Mouse (Mus musculus) embryo, embryonic 9.5 days (tissue): ENCODE results near the gene Fbrsl1.

Experiments
- DNase-seq: peaks from one replicate; pipeline ENCODE4 v3.0.0-alpha.2; 2017; ENCODE audit errors: extremely low spot score

Fbrsl1 gene

DNA sequence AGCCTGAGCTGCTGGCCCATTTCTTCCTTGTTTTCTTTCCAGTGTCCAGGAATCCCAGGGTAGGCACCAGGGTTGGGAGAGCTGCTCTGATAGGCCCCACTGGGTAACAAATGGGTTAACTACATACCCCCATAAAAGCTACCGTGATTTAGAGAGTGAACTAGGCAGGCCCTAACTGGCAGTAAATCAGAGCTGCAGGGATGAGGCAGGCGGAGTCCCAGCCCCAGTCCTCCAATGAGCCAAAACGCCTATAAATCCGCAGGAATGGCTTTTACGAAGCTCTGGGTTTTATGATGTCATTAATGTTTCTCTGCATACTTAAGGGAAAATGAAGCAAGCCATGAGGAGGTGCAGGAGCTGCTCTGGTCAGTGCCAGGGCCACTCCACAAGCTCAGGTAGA is 33.3 kb downstream of the Fbrsl1 start:
- DNase-seq = no peak

DNA sequence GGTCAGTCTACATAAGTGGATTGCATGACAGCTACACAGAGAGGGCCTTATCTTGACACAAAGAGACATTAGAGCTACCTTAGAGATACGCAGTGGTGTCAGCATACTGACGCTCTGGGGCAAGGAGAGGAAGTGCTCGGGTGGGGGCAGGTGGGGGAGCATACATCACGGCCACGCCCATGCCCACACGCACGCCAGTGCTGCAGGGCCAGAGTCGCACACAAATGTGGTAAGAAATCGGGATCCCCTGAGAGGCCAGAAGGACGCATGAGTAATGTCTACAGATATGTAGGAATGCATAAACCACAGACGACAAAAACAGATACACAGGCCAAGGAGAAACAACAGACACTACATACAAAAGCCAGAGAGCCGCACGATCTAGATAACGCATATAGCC is 35.3 kb downstream of the Fbrsl1 start:
- no peak for DNase-seq

DNA sequence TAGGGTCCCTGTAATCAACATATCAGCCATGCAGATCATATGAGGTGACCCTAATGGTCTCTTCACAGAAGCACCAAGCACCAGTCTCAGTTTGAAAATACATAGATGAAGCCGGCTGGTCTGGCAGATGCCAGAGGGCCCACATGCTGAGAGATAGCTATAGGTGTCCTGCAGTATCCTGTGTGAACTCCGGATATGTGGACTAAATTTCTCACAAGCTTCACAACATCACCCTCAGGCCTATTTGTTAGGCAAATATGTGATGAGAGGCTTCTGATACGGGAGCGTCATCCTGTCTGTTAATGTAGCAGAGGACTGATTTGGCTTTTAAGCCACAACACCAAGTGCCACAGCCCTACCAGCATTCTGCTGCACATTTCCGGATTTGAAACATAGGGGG is 37.9 kb downstream of the Fbrsl1 start:
- no peak for DNase-seq

DNA sequence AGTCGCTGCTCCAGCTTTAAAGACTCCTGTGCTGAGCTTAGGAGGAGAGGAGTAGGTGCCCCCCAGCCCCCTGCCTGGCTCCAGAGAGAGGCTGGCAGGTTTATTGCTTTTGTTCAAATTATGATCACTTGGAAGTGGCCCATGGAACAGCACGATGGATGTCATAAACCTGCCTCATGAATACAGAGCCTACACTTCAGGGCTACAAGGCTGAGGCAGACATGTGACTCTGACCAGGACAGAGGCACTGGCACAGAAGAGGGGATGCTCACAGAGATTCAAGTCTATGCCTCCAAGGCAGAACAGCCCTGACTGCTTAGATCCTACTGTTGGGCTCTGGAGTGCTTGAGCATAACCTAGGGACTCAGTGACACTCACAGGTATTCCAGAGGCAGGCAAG is 39.3 kb downstream of the Fbrsl1 start:
- no peak for DNase-seq

DNA sequence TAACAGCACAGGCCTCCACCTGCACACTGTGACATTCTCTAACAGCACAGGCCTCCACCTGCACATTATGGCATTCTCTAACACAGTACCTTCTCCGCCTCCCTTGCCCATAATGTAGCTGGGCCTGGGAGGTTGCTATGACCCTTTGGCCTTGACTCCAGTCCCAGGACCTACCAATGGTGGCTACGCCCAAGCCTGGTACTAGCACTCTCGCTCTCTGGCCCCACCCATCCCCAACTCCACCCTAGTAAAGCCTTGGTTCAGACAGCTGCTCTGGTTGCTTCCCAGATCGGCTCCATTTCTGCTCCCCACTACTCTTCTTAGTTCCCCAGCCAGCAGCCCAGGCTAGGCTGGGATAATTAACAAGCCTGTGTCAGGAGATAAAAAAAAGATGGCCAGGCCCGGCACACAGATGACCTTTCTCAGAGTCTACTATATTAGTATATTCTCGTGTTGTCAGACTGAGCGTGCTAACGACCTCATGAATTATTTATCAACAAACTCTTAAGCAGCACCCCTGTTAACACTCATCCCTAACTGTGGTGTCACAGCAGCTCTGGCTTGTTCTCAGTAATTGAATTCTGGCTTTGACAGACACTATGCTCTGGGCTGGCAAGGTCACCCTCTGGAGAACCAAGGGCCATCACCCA is 42.1 kb downstream of the Fbrsl1 start:
- DNase-seq = no peak

DNA sequence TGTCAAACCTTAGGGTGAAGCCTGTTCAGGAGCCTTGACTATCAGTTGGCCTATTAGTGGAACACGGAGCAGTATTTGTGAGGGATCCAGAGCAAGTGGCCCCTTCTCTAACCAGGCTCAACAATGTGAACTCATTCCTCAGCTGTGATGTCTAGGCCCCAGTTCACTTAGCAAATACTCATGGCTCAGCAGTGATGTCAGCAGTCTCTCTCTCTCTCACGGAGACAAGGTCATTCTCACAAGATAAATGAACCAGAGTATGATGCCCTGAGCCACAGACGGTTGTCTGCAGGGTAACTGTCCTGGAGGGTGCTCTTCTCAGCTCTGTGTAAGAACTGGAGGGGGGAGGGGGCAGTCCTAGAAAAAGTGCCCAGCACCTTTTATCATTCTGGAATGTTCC is 44.4 kb downstream of the Fbrsl1 start:
- DNase-seq = no peak

DNA sequence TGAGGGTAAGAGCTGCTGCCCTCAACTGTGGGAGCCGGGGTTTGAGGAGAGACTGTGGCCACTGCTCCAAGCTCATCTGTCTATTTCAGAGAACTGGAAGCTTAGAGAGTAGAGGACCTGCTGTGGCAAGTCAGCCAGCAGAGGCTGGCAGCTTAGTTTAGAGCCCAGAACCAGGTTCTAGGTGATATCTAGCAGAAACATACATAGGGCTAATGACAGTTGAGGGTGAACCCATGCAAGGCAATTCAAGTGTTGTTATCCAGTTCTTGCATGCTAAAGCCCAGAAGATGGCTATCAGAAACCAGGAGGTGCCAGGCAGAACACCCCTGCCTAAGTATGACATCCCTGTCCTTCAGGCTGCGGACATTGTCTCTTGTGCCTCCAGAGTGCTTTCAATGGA is 45.7 kb downstream of the Fbrsl1 start:
- DNase-seq = no peak

DNA sequence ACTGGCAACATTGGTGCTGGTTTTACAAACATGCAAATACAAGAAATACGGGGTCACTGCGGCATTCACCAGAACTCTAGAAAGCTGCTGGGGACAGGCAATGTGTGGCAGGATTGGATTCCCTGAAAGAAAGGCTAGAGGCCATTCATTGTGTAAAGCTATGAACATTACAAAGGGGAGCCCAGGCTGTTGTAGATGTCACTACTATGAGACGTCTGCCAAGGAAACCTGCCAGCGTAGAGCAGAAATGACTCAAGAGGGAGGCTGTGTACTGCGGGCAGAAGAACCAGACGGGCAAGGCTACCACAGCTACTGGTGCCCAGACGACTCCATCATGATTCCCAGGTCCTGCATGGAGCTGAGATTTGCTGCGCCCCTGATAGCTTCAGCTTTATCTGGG is 47.2 kb downstream of the Fbrsl1 start:
- no peak for DNase-seq

DNA sequence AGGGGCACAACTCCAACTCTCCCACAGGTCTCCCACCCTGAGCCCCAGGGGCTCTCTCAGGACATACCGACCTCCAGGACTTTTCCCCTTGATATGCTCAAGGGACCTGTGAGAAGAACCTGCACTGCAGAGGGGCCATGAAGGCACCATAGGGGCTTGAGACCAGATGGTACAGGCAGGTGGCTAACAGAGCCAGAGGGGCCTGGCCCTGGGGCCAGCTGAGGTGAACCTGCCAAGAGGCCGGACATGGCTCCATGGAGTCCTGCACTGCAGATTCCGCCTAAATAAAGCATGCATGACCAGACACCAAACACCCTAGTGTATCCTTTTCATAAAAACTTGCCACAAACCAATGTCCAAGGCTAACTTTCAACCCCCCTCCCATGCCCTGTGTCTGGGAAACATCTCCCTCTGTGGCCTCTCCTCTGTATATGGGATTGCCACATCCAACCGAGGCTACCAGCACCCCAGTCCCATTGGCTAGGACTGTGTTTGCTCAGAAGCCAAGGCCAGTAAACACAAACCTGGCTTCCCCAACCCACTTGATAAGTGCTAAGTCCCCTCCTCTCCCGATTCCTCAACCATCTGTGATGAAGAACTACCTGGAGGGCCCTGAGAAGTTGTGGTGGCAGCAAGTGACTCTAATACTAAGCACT is 53.2 kb downstream of the Fbrsl1 start:
- no peak for DNase-seq

DNA sequence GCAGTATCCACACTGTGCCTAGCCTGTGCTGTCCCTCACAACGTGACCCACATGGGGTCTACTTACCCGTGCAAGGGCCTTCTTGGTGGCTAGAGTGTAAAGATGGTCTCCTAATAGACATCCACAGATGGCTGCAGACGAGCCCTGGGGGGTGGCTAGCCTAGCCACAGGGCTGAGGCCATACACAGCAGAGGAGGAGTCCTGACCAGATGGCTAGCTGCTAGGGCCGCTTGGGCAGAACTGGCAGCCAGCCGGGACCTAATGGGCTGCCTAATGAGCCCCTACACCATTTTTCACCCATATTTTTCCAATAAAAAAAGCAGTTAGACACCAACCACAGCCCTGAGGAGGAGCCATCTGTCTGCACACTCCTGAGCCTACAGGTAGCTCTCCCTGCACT is 55.6 kb downstream of the Fbrsl1 start:
- no peak for DNase-seq

DNA sequence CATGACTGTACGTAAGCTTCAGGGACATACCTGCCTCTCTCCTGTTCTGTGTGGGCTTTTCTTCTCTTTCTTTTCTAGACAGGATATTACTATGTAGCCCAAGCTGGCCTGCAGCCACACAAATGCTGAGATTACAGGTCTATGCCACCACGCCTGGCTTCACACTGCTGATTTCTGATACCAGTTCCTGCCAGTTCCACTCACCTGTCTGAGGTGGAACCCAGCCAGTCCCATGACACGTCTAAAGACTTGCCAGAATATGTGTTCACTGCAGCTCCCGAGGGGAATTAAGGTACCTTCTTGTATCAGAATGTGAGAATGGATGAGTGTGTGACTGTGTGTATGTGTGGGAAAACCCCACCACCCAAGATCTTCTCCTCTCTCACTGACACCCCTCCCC is 57.7 kb downstream of the Fbrsl1 start:
- no peak for DNase-seq

DNA sequence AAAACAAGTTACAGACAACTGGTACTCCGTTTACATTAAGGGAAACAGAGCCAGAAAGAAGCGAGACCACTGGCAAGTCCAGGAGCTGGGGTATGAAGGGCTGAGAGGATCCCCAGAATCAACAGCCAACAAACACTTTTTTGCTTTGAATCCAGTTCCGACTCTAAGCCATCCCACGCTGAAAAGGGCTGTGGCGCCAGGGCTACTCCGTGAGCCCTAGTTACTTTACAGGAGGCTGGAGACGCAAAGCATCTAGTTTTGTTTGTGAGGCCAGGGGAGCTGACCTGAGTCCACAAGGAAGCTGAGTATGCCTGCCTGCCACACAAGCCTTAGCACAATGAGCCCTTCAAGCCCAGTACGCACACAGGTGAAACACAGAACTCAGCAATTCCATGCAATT is 61.0 kb downstream of the Fbrsl1 start:
- no peak for DNase-seq

DNA sequence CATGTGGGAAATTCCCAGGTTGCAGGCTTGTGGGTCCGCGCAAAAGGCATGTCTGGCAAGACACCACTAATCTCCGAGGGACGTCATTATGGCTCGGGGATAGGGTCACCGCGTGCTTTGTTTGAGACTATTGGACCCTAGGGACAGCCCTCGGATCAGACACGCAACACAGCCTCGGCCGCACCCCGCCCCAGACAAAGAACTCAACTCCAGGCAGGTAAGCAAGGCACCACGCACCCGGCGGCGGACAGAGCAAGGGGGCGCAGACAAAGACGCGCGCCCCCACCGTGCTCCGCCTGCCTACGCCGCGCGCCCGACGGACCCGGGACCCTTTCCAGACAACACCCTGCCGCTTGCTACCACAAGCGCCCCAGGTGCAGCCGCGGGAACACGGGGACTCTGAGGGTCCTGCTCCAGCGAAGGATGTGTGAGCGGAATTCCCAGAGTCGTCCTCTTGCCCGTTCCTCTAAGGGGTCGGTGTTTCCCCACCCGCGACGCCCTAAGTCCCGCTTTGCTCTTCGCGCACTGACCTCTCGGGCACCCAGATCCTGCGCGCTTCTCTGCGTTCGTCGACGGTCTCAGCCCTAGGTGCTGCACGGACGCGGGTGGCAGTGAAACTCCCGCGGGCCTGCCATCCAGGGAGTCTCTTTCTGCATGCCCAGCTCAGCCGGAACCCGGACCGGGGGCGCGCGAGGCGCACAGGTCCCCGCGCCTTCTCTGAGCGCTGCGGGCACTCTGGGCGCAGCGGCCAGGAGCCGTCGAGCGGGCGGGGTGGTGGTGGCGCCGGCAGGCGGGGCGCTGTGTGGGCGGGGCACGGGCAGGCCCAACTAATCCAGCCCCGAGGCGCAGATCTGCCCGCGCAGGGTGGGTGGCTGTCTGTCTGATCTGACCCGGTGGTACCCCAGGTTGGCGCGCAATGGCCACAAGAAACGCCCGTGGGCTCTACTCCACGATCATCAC is 61.7 kb downstream of the Fbrsl1 start:
- peak; percentile 83 for DNase-seq

DNA sequence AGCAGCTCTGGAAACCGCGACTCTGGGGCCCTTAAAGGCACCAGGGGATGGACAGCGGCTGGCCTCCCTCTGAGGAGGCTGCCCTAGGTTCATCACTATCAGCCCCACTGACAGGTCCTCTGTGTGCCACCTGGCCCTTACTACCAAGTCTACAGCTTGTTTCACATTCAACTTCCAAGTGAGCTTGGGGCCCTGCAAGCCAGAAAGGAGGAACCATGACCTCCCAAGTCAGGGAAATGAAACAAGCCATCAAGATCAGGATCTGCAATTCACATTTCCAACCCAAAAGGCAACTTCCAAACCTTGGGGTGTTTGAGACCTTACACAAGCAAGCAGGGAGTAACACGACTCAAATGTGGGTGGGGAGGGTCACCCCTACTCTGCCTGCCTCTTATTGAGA is 63.0 kb downstream of the Fbrsl1 start:
- DNase-seq = no peak

DNA sequence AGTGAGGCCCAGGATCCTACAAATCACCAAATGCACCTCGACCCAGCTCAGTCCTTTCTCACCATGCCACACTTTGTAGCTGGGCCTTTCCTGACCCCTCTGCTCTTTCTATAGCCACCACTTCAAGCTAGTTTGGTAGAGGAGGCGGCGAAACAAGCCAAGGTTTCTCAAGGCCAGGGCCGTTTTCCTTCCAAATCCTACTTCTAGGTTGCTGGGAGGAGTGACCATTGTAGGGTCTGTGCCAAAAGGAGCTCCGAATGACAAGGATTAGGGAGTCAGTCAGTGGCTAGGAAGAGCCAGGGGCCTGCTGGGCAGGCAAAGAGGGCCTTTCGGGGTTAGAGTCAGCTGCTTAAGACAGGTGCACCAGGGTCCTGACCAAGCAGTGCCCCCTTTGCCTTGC is 63.8 kb downstream of the Fbrsl1 start:
- DNase-seq = no peak

DNA sequence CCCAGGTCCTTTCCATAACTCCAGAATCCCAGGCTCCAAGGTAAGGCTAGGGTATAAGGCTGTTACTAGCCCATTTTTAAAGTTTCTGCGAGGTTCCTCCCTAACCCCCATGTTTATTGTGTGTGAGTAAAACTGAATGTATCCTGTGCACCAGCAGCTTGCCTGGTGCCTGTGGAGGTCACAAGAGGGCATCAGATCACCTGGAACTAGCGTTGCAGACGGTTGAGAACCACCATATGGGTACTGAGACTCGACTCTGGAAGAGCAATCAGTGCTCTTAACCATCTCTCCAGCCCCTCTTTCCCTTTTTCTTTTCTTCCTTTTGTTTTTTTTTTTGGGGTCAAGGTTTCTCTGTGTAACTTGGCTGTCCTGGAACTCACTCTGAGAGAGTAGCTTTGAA is 68.5 kb downstream of the Fbrsl1 start:
- DNase-seq = no peak

DNA sequence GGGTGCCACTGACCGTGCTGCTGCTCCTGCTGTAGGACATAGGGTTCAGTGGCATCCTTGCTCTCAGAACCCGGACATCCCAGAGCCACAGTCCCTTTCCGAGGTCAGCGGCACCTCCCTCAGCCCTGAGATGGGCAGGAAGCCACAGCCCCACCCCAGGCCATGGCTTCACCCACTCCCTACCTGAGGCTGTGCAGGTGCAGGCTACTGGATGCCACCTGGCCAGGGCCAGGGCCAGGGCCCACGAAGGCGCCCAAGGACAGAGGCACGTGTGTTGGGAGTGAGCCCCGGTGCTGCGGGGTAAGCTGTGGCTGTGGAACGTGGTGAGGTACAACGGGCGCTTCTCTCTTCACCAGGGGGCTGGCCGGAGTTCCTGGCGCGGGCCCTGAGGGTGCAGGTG is 69.2 kb downstream of the Fbrsl1 start:
- DNase-seq = no peak

DNA sequence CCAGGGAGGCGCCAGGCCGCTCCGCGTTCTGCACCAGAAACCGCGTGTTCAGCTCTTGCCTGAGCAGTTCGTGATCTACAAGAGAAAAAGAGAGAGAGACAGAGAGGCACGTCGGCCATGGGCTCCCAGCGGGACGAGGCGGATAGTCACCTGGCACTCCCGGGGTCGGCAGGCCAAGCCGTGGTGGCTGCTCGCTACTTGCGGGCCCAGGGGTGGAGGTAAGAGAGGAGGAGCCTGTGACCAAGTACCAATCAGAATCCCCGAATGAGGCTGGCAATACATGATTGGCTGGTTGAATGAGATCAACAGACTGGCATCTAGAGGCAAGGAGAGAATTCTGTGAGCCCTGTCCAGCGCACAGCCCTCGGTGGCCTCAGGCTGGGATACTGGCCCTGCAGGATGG is 70.1 kb downstream of the Fbrsl1 start:
- DNase-seq = peak; percentile 57

DNA sequence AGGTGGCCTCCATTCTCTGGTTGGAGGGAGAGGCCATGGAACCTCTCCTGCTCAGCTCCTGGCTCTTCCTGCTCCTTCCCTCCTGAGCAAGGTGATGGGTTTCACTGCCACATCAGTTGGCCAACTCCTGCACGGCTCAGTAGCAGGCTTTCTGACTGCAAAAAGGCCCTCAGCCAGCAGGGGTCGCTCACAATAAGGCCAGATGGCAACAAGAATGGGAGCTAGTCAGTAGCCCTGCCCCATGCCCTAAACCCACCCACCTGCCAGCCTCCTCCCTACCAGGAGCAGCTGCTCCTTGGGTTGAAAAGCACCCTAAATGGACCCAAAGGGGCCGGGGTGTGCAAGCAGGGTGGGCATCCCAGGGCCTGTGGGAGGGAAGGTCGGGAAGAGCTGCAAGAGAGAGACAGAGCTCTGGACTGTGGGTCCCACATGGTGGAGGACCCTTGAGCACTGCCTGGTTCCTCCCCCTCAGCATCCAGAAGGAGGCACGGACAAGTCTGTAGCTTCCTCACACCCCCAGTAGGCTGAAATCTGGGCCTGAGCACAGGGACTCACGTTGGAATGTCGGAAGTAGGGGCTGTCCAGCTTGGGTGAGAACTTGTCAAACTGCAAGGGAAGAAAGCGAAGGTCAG is 71.4 kb downstream of the Fbrsl1 start:
- DNase-seq = peak; percentile 74

DNA sequence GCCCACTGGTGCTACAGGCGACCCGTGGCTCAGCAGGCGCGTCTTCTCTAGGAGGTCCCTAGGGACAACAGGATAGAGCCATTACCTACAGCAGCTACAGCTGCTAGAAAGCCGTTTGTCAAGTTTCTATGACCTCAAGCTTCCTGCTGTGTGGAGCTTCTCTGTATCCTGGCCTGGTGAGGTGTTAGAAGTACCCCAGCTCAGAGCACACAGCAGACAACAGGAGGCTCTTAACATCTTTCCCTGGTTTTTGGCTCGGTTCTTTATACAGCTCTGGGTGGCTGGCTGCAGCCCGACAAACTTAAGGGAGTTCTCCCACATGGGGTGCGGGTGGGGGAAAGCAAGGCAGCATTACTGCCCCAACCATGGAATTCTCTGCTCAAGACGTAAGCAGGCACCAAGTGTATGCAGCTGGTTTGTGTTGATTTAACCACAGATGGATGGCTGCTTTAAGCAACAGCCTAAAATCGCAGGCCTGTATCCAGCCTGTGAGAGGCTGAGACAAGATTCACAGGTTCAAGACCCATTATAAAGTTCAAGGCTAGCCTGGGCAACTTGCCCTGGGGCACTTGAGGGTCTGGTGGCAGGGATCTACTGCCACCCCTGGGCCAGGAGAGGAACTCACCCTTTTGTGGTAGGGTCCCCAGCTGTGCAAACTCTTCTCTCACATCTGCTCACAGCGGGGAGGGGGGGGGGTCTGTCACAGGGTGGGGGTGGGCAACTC is 84.3 kb downstream of the Fbrsl1 start:
- DNase-seq = no peak

DNA sequence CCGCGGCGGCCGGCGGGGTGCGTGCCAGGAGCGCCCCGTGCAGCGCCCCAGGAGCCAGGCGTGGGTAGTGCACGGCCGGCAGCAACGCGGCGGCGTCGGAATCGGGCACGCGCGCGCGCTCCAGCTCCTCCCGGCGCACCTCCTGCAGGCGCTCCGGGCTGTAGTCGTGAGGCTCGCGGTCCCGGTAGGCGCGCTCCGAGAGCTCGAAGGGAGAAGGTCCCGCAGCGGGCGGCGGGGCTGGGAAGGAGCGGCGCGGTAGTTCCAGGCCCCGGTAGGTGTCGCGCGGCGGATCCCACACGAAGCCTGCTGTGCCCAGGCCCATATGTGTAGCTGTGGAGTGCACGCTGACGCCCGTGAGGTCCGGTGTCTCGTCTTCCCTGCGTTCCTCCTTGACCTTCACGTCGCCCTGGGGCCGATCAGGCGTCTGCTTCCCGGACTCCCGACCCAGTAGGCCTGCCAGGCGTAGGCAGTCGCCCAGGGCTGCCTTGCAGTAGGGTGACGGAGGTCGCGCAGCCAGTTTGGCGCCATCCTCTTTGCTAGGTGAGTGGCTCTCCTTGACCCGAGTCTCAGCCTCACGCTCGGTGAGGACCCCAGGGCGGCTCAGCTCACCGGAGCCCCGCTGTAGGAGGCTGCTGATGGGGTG is 85.0 kb downstream of the Fbrsl1 start:
- peak; percentile 83 for DNase-seq
